Mouse (Mus musculus): ENCODE data around the gene Rbm28. TPM values are rescaled to one million over a fixed set of nuclear protein-coding genes. Genes with fewer than 3 reads are reported as not detected.

Rbm28 gene
- polyA plus RNA-seq (2015; fragmentation: Nextera tagmentation; extraction: Ambion mirVana) = 46.6 and 52.3 TPM in 2 replicates

DNA sequence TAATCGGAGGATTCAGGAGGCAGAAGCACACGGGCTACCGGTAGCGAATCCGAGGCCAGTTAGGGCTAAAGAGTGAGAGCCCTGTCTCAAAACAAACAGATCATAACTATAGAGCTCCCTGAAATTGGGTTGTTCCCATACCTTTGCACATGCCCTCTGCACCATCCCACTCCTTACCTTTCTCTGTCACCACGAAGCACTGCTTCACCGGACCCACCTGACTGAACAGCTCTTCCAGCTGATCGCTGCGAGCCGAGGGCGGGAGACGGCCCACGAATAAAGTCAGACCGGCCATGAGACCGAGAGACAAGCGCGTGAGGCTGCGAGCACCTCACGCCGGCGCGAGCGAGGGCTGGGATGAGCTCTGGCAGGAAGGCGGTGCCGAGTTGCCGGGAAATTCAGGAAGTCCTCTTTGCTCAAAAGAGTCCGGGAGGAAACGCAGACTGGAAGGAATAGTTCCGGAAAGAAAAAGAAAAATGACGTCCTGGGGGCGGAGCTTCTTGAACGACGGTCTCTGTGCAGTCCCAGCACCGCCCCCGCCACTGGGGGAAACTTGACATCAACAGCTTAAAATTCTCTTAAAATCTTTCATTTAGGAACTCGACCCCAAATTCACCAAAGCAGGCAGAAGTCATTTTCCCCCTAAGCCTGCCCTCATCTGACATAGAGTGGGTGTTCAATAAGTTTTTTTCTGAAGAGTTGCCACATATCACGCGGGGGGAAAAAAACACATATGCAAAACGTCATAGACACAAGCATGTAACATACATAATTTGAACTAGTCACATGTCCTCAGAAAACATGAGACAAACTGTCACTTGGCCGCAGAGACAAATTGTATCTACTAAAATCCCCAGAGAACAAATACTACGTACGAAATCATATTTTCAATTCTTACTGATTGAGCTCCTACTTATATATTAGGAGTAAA, at the start of gene Rbm28:
Gene Rbm28, minus strand, starts transcription at position 693 of the 931 bp plus-strand sequence.
- ATAC-seq (ENCODE audit: low FRiP score, low read depth) = peak; percentile 85
- Histone ChIP-seq H3K4me2 (replicated peaks) (peak within 1 kb of the TSS; percentile 90), H3K9ac (peak within 1 kb of the TSS; percentile 81), H3K36me3 (peaks cover 8% of the 10 kb centered on the region), H3K27me3 (peaks cover 30% of the 10 kb centered on the region), H3K27ac (no peak within 1 kb of the TSS), H3K4me3 (peak within 1 kb of the TSS; percentile 83), H3K4me1 (peaks cover 10% of the 10 kb centered on the region), H3K9me3 (no peaks in the 10 kb centered on the region)
- 7% methylated on average over 42 of the region's 42 CpGs for WGBS

DNA sequence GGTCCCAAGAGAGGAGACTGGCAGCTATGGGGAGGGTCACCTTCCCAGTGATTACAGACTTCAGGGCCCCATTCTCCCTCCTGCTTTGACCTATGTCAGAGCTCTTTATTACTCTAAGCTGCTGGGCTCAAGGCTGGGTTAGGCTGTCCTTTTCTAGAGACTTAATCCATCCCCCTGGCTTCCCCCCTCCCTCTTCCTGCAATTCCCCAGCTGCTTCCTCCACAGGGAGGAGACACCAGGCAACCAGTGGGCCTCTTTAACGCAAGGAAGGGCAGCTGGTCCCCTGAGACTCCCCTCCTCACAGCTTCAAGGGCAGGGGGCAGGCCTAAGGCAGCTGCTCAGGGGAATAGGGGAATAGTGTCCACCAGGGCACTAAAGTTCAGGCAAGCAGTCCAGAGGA, 49.4 kb upstream of the Rbm28 start:
- Histone ChIP-seq H3K4me3 (no peak overlapping the region), H3K4me2 (replicated peaks) (no peak overlapping the region), H3K27ac (no peak overlapping the region), H3K4me1 (peaks cover 46% of the 10 kb centered on the region), H3K9me3 (no peaks in the 10 kb centered on the region), H3K27me3 (peaks cover 28% of the 10 kb centered on the region), H3K36me3 (no peaks in the 10 kb centered on the region), H3K9ac (no peak overlapping the region)
- 0% methylated on average over 1 of the region's 1 CpGs for WGBS
- ATAC-seq (ENCODE audit: low FRiP score, low read depth) = no peak

DNA sequence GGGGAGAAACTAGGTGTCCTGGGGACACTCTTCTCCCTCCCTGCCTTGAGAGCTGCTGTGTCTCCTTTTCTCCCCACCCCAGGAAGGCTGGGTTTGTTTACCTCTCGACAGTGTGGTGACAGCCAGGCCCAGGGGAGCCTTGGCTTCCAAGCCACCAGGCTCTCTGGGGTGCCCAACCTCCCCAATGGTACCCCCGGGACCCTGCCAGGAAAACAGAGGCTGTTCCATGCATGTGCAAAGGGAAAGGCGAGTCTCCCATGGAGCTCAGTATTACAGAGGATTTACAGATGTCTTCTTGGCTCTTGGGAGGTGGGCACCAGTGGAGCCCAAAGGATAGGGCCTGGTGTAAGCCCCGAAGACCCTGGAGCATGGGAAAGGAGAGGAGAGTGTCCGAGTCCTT, 48.6 kb upstream of the Rbm28 start:
- no peak for ATAC-seq (ENCODE audit: low FRiP score, low read depth)
- H3K36me3 ChIP-seq = peaks cover 3% of the 10 kb centered on the region; the same call in 1 of the 2 replicates
- WGBS = 57% methylated on average over 5 of the region's 5 CpGs
- no peak overlapping the region for H3K27ac ChIP-seq
- H3K9me3 ChIP-seq = no peaks in the 10 kb centered on the region
- no peak overlapping the region for H3K9ac ChIP-seq
- H3K27me3 ChIP-seq = peaks cover 28% of the 10 kb centered on the region
- H3K4me1 ChIP-seq = peaks cover 46% of the 10 kb centered on the region
- no peak overlapping the region for H3K4me2 ChIP-seq (replicated peaks)
- no peak overlapping the region for H3K4me3 ChIP-seq

DNA sequence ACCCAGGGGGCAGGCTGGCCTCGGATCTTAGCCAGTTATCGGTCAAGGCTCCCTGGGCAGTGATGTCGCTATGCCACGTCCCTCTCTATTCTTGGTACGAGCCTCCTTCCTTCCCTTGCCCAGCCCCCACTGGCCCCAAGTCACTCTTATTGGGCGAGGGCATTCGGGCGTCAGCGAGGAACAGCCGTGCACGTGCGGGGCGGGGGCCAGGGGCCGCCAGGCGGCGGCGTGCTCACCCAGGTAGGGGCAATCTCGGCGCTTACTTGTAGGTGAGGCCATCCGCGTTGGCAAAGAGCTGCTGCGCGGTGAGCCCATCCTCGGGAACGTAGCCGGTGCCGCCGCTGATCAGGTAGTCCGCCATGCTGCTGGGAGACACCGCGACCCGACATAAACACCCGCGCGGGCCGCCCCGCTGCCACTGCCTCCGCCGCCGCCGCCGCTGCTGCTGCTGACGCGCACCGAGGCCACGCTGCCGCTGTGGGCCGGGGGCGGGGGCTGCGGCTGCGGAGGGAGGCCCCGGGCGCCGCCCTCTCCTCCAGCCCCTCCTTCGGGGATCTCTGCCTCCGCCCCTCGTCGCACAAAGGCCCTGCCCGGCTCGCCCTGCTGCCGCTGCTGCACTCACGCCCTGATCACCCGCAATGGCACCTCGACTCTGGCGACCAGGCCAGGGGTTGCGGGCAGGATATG, 47.1 kb upstream of the Rbm28 start:
- Histone ChIP-seq H3K27ac (peak overlapping the region; percentile 58; the same call in 1 of the 2 replicates), H3K4me3 (peak overlapping the region; percentile 70), H3K9ac (peak overlapping the region; percentile 78), H3K36me3 (peaks cover 12% of the 10 kb centered on the region), H3K27me3 (peaks cover 28% of the 10 kb centered on the region), H3K4me2 (replicated peaks) (peak overlapping the region; percentile 91), H3K4me1 (peaks cover 46% of the 10 kb centered on the region), H3K9me3 (no peaks in the 10 kb centered on the region)
- 0% methylated on average over 53 of the region's 66 CpGs for whole genome bisulfite sequencing
- peak; percentile 85 for ATAC-seq (ENCODE audit: low FRiP score, low read depth)

DNA sequence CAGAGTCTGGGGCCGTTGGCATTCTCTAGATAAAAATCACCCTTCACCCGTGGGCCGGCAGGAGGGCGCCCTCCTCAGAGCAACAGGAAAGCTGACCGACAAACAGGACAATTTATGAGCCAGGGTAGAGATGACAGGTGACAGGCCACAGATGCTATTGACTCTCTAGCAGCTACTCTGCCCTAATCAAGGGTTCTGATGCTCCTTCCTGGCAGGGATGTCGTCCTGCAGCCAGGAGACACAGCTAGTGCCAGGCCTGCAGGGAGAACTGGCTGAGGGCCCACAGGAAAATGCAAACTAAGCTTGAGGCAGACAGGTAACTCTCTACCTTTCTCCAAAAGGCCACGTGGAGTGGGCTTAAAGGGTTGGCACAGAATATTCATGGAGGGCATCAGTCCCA, 46.3 kb upstream of the Rbm28 start:
- H3K9me3 ChIP-seq = no peaks in the 10 kb centered on the region
- H3K4me3 ChIP-seq = peak overlapping the region; percentile 70
- peak overlapping the region; percentile 91 for H3K4me2 ChIP-seq (replicated peaks)
- H3K4me1 ChIP-seq = peaks cover 41% of the 10 kb centered on the region
- peak overlapping the region; percentile 78 for H3K9ac ChIP-seq
- peaks cover 28% of the 10 kb centered on the region for H3K27me3 ChIP-seq
- ATAC-seq (ENCODE audit: low FRiP score, low read depth) = no peak
- H3K36me3 ChIP-seq = peaks cover 18% of the 10 kb centered on the region
- no peak overlapping the region for H3K27ac ChIP-seq
- WGBS = 18% methylated on average over 7 of the region's 7 CpGs

DNA sequence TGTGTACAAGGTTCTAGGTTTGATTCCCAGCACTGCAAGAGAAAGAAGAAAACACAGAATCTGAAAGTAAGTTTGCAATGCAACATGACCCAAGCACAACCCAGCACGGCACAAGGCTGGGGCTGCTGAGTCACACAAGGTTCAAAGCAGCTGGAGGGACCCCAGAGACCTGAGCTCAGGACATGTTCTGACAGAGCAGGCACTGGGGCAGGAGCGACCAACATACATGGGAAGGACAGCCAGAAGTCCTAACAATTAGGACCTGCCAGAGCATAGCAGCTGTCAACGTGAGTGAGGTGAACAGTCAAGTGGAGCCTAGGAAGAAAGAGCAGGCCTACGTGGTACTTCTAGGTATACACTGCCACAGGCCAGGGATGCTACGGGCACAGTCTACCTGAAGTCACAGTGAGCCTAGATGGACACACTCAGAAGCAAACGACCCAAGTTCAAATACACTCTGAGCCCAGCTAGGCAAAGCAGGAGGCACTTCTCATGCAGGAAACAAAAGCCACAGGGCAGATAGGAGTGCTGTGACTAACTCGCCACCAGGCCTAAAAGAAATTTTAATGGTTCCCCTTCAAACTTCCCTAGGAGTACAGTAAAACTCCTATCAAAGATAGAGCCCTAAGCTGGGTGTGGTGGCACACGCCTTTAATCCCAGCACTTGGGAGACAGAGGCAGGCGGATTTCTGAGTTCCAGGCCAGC, 45.6 kb upstream of the Rbm28 start:
- ATAC-seq (ENCODE audit: low FRiP score, low read depth) = no peak
- 74% methylated on average over 9 of the region's 9 CpGs for WGBS
- H3K4me1 ChIP-seq = peaks cover 35% of the 10 kb centered on the region
- H3K27me3 ChIP-seq = peaks cover 21% of the 10 kb centered on the region
- H3K27ac ChIP-seq = no peak overlapping the region
- peak overlapping the region; percentile 36; the same call in 1 of the 2 replicates for H3K9ac ChIP-seq
- H3K4me2 ChIP-seq (replicated peaks) = peak overlapping the region; percentile 91
- H3K36me3 ChIP-seq = peaks cover 23% of the 10 kb centered on the region
- H3K9me3 ChIP-seq = no peaks in the 10 kb centered on the region
- no peak overlapping the region for H3K4me3 ChIP-seq

DNA sequence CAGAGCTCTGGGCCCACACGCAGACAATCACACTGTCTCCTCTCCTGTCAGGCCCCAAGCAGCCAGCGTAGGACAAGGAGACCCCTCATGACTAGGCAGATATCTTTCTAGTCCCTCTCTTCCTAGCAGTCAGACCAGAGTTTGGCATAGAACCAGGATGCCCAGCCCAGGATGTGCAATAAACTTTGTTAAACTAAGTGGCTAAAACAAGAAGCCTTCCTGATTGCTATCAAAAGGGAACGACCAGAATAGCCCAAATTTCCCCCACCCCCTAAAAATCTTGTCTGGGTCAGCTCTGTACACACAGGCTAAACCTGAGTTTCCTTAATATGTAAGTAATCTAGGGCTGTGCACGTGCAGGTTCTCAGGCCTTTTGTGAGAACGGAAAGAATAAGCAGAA, 43.4 kb upstream of the Rbm28 start:
- no peak overlapping the region for H3K9ac ChIP-seq
- H3K27ac ChIP-seq = no peak overlapping the region
- H3K4me1 ChIP-seq = peaks cover 23% of the 10 kb centered on the region
- H3K9me3 ChIP-seq = no peaks in the 10 kb centered on the region
- H3K4me3 ChIP-seq = no peak overlapping the region
- peaks cover 43% of the 10 kb centered on the region for H3K36me3 ChIP-seq
- 88% methylated on average over 5 of the region's 5 CpGs for WGBS
- ATAC-seq (ENCODE audit: low FRiP score, low read depth) = no peak
- no peak overlapping the region for H3K4me2 ChIP-seq (replicated peaks)
- no peaks in the 10 kb centered on the region for H3K27me3 ChIP-seq

DNA sequence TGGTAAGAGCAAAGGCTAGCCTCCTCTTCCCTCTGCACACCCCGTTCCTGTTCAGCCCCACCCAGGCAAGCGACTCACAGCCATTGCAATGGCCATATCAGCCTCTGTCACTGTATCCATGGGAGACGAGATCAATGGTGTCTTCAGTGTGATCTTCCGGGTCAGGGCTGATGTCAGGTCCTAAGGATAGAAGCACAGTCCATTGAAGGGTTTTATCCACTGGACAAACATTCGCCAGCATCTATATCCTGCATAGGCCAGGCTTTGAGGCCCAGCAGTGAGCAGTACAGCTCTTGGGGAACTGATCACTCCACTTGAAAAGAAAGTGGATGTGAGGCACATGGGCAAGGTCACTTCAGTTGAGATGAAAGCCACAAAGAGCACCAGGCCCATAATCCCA, 42.2 kb upstream of the Rbm28 start:
- Histone ChIP-seq H3K9ac (no peak overlapping the region), H3K9me3 (no peaks in the 10 kb centered on the region), H3K36me3 (peaks cover 54% of the 10 kb centered on the region), H3K27me3 (no peaks in the 10 kb centered on the region), H3K4me1 (peaks cover 19% of the 10 kb centered on the region), H3K4me2 (replicated peaks) (no peak overlapping the region), H3K27ac (no peak overlapping the region), H3K4me3 (no peak overlapping the region)
- no peak for ATAC-seq (ENCODE audit: low FRiP score, low read depth)
- whole genome bisulfite sequencing = 87% methylated on average over 5 of the region's 5 CpGs

DNA sequence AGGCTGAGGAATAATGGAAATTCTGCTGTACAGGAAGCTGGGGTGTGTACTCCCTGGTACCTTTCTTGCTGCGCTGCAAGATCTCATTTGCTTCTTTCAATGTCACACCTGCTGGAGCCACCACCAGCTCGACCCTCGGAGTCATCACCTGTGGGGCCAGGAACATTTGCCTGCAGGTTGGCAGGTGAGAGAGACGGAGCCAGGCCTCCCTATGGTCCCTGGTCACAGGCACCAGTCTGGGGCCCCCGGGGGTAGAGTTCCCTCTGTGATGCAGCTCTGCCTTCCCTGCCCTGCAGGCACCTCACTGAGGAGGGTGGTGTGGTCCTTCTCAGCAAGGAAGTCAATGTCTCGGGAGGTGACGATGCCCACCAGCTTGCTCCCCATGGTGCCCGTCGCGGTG, 41.2 kb upstream of the Rbm28 start:
- H3K4me1 ChIP-seq = peaks cover 12% of the 10 kb centered on the region
- ATAC-seq (ENCODE audit: low FRiP score, low read depth) = no peak
- H3K27ac ChIP-seq = no peak overlapping the region
- no peaks in the 10 kb centered on the region for H3K27me3 ChIP-seq
- peaks cover 64% of the 10 kb centered on the region for H3K36me3 ChIP-seq
- 92% methylated on average over 10 of the region's 10 CpGs for WGBS
- no peak overlapping the region for H3K9ac ChIP-seq
- H3K4me2 ChIP-seq (replicated peaks) = no peak overlapping the region
- H3K9me3 ChIP-seq = no peaks in the 10 kb centered on the region
- H3K4me3 ChIP-seq = no peak overlapping the region

DNA sequence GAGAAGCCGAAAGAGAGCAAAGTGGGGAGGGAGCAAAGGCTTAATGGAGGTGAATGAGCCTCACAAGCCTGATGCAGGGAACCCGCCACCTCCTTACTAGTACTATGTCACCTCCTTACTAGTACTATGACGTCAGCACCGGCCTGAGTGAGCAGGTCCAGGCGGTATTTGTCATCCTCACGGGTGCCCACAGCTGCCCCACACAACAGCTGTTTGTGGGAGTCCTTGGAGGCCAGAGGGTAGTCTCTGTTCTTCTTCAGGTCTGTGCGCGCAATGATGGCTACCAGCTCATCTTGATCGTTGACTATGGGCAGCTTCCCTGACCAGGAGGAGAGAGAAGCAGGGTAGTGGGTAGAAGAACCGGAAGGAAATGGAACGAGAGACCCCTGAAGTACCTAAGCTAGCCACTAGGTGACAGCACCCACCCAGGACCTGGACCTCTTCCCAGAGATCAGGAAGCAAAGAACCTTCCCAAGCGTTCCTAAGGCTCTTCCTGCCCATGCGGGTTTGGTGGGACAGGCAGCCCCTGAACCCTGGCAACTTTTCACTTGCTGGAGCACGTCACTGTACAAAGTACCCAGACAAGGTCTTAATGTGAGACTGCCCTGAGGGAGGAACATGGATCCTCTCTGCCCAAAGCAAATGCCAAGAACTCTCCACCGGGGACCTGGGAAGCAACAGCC, 40.3 kb upstream of the Rbm28 start:
- WGBS = 57% methylated on average over 15 of the region's 15 CpGs
- peaks cover 70% of the 10 kb centered on the region for H3K36me3 ChIP-seq
- H3K4me3 ChIP-seq = no peak overlapping the region
- no peaks in the 10 kb centered on the region for H3K9me3 ChIP-seq
- no peaks in the 10 kb centered on the region for H3K27me3 ChIP-seq
- ATAC-seq (ENCODE audit: low FRiP score, low read depth) = no peak
- no peak overlapping the region for H3K9ac ChIP-seq
- H3K4me2 ChIP-seq (replicated peaks) = no peak overlapping the region
- H3K4me1 ChIP-seq = 0 out of 2 replicates have a peak, but pooled peaks cover 5% of the 10 kb centered on the region
- H3K27ac ChIP-seq = no peak overlapping the region

DNA sequence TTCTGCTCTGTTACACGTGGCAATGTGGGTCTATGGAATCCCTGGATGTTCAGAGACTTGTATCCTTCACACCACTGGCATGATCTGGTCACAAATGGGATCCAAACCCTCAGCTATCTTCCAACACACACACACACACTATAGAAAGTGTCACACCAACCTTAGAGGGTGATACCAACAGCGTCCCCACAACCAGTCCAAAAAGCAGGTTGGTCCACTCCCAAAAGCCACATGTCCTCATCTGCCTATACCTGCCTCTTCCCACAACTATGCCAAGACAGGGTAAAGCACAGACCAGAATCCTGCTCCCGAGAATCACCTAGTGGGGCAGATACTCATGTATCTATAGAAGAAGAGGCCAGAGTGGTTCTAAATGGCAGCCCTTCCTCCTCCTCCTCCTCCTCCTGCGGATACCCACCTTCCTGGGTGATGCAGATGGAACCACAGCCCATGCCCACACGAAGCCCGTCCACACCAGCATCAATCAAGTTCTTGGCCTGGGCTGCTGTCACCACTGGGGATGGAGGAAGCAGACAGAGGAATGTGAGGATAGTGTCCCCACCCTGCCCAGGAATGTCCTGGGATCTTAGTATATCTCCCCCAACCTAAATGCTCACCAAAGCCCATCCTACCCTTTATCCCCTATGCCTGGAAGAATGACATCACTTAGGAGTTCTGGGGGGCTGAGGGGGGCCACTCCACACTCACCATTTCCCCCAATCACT, 39.2 kb upstream of the Rbm28 start:
- H3K4me3 ChIP-seq = no peak overlapping the region
- no peak overlapping the region for H3K4me2 ChIP-seq (replicated peaks)
- no peak for ATAC-seq (ENCODE audit: low FRiP score, low read depth)
- H3K27me3 ChIP-seq = no peaks in the 10 kb centered on the region; the same call in 1 of the 2 replicates
- H3K9ac ChIP-seq = no peak overlapping the region
- no peak overlapping the region for H3K27ac ChIP-seq
- H3K4me1 ChIP-seq = 0 out of 2 replicates have a peak, but pooled peaks cover 2% of the 10 kb centered on the region
- H3K36me3 ChIP-seq = peaks cover 69% of the 10 kb centered on the region
- H3K9me3 ChIP-seq = no peaks in the 10 kb centered on the region
- WGBS = 82% methylated on average over 6 of the region's 6 CpGs

All from limb, embryonic 13.5 days (tissue).